Mouse (Mus musculus) frontal cortex, postnatal 25 days (tissue): ENCODE measurements around the gene Dpf1.

Experiments used
- DNase-seq, 2 experiments: peaks; one replicate each; pipeline ENCODE4 v3.0.0; 2022; ENCODE audit warnings: low spot score in 2 of 2

Gene Dpf1

DNA sequence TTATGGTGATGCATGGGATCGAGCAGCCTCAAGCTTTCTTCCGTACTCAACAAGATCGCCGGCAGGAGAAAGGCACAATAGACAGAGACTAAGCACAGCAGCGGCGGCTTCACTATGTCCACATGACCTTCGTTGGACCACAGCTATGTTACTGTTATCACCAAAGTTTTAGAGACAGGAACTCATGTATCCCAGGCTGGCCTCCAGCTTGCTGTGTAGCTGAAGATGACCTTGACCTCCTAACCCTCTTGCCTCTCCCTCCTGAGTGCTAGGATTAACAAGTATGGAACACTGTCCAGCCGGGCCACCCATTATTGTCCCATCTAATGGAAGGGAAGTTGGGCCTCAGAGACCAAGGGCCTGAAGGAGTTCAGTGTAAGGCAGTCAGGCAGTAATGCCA, 37.1 kb downstream of the Dpf1 start:
- no peak for DNase-seq

DNA sequence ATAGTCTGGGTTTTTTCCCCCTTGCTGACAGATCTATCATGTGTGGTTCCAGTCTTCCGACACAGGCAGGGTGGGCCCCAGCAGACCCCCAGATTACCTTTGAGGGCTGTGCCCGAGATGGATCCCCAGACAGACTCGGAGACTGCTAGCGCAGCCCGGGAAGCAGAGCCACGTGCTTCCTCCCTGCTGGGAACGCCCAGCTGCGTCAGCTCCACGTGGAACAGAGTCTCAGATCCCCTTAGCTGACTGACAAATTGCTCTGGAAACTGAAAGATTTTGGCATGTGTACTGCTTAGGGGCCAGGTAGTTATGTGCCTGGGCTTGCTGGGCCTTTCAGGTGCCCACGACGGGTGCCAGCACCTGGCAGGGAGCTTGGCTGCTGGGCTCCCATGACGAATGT, 38.0 kb downstream of the Dpf1 start:
- no peak for DNase-seq

DNA sequence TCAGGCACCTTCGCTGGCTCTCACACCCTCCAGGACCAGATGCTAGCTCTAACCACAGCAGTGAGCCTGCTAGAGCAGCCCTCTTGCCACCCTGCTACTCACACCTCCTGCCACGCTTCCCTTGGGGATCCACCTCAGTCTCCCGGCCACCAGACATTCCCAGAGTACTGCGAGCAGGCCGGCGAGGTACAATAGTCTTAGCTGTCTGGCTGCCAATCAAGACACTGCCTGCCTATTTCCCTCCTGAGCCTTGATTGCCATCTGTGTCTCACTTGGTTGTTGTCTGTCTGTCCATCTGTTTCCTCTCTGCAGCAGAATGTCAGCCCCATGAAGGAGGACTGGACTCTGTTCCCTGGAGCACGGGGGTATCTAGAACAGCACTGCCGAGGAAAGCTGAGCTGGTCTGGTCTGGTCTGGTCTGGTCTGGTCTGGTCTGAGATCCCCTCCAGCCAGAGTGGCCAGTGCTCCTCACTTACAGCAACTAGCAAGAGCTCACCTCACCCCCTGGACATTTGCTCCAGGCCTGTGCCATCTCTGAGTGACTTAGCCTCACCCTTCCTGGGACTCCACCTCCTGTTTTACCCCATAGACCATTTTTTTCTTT, 38.8 kb downstream of the Dpf1 start:
- DNase-seq: no peak

DNA sequence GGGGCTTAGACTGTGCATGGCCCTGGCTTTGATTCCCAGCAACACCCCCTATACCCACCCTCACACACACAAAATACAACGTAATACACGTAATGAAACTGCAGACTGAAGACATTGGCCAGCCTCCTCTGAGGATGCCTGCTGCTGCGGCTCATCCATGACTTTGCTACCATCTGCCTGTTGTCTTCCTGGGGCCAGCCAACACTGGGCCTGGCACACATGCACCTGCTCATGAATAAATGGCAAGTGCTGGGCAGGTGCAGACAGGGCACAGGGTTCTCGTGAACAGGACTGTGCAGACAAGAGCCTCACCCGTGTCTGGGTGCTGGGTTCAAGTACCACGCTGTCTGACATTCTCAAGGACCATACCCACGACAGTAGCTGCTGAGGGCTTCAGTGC, 40.0 kb downstream of the Dpf1 start:
- no peak for DNase-seq

DNA sequence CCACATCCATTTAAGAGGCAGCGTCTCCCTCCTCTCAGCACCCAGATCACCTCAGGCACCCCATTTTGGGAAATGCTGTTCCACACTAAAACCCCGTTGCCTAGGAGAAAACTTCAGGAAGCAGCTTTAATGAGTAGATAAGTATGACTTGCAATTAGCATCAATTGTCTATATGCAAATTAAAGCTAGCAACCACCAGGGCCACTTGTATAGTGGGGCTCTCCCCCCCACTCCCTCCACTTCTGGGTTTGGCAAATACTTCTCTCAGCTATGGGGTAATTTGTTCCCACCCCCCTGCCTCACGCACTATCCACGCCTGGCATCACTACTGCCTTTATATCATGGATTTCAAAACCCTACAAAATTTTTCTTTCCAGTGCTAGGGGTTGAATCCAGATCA, 41.8 kb downstream of the Dpf1 start:
- DNase-seq: no peak

DNA sequence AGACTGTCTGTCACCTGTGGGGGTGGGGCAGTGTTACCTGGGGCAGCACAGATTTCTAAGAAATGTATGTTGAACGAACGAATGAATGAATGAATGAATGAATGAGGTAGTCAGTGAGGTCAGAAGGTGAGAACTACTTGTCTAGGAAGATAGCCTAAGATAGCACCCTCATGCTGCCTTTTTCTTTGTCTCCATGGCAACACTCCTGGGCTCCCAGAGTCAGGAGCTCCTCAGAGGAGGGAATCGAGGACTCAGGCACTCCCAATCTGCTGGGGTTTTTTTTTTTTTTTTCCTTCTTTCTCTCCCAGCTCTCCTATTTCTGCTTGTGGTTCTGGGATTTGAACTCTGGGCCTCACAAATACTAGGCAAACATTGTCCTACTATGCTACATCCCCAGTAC, 42.5 kb downstream of the Dpf1 start:
- DNase-seq: no peak

DNA sequence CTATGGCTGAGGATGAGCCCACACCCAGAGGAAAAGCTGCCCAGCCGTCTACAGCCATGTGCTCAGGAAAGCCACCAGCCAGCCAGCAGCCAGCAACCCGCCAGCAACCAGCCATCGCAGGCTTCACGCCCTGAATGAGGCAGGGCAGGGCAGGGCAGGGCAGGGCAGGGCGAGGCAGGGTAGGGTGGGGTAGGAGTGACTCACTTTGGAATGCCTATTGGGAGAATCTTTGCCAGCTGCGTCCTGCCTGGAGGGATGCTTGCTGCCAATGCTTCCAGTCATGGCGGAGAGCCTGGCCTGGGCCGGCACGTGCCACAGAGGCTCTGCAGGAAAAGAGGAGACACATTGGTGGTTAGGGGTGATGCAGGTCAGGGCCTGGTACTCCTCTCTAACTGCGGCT, 46.7 kb downstream of the Dpf1 start:
- DNase-seq: no peak

DNA sequence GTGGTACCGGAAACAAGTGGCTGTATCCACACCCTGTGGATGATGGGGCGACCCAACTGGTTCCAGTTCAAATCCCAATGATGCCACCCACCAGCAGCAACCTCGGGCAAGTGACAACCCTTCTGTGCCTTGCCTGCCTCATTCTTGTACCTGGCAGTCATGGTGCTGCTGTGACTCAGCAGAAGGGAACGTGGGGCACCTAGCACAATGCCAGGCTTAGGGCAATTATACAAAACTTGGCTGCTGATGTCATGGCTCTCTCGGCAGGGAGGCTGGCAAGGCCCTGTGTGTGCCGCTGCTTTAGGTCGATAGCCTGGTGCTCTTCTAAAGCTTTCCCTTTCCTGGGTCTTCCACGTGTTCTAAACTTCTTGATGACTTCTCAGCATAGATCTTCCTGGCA, 48.5 kb downstream of the Dpf1 start:
- no peak for DNase-seq

DNA sequence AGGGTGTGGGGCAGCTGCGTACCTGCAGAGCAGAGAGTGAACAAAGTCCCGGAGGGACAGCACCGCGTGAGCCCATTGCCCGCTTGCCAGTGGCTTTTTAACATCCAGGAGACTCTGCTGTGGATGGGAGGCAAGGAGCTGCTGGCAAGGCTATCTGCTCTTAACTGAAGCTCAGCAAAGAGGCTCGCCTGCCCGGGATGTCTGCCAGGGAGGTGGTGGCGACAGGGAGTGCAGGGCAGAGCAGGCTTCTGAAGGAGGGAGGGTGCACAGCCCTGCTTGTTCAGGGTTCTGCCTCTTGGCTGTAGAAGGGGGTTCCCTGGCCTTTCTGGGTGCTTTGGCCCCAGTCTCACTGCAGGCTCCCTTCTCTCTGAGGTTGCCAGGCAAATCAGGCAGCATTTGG, 50.4 kb downstream of the Dpf1 start:
- DNase-seq: no peak

DNA sequence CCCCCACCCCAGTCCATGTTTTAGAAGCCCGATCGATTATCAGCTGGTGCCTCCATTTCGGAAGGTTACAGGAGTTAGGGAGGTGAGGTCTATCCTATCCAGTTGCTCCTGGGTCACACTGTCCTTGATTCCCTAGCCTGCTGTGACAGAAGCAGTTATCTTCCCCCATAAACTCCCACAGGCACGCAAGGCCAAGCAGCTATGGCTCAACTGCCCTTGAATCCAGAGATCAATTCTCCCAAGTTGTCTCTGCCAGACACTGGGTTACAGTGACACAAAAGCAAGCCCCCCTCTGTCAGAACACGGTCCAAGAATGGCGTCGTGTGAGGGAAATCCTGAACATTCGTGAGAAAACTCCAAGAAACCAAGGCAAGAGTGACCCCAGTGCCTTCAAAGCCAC, 51.7 kb downstream of the Dpf1 start:
- DNase-seq: no peak

DNA sequence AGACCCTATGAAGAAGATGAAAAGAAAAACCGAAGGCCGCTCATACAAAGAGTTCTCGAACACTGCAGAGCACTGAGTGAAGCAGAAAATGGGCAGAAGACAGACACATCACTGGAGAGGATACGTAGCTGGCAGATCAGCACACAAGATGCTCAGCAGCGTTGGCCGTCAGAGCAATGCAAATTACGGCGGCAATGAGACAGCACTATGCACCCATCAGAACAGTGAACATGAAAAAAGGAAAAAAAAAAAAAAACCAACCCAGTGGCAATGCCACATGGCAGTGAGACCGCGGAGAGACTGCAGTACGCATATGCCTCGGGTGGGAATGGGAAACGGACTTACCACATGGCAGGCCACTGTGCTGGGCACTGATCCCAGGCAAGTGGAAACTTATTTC, 57.7 kb downstream of the Dpf1 start:
- no peak for DNase-seq

DNA sequence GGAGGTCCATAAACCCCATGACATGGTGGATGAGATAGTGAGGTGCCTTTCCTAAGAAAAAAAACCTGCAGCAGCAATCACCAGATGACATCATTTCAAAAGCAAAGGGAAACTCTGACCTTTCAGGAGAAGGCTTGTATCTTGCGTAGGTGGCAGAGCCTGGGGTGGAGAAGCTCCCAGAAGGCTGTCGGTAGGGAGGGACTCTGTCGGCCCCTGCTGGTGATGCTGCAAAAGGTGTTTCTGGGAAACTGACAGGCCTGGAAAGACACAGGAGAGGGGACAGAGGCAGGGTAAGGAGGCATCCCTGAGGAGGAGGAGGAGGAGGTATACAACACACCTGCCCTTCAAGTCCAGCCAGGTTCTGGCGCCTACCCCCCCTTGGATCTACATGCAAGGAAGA, 60.3 kb downstream of the Dpf1 start:
- DNase-seq: peak in 1 of 2 experiments; percentile 52

DNA sequence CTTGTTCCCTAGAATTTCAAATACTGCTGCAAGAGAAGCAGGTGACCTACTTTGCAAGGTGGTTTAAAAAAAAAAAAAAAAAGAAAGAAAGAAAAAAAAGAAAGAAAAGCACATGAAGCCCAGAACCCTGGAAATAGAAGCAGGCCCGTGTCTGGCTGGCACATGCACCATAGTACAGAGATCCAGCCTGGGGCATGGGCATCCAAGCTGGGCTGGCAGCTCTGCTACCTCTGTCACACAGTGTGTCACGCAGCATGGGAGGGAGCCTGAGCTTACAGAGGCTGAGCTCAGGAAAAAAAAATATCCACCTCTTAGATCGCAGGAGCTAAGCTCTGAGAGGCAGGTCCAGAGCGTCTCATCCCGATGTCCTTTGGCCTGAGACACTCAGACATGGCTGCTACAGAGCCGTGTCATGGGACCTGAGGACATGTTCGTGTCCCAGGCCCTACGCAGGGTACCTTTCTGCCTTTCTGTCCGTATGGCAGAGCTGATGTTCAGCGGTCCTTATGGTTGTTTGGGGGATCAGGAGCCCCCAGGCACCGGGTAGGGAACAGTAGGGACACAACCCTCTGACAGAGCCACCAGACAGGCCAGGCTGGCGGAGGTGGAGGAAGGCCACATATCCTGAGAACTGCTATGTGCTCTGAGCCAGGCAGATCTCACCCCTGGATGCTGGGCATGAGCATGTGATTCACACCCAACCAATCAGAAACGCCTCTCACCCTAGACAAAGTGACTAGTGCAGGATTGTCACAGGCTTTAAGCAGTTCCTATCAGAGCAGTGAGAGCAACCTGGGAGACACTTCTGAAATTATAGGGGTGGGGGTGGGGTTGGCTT, 63.6 kb downstream of the Dpf1 start:
- peak in 1 of 2 experiments; percentile 31 for DNase-seq
